Mouse (Mus musculus) ovary, postnatal 10 days (tissue): ENCODE data around the gene Myo15b.

ENCODE experiments used
- DNase-seq: peaks from one replicate; pipeline ENCODE4 v3.0.0; 2022; ENCODE audit warnings: low spot score

Myo15b gene

GRCm38 (mm10) chr11:115903384-115904230 is 45.4 kb downstream of the Myo15b start:
- no peak for DNase-seq

- no peak for DNase-seq
Observed at GRCm38 (mm10) chr11:115904231-115904955, 46.2 kb downstream of the Myo15b start.

- DNase-seq, result no peak
Observed at GRCm38 (mm10) chr11:115904956-115905790, 47.0 kb downstream of the Myo15b start.

- DNase-seq, result no peak
Observed at GRCm38 (mm10) chr11:115906116-115906515, 47.9 kb downstream of the Myo15b start.

- no peak for DNase-seq
Observed at GRCm38 (mm10) chr11:115906521-115906920, 48.3 kb downstream of the Myo15b start.

- no peak for DNase-seq
Observed at GRCm38 (mm10) chr11:115911134-115911561, 52.9 kb downstream of the Myo15b start.

- DNase-seq, result no peak
Observed at GRCm38 (mm10) chr11:115911632-115912376, 53.6 kb downstream of the Myo15b start, which contains the start of gene Smim6. TSS of gene Smim6 (plus strand) at chr11:115912017.

GRCm38 (mm10) chr11:115916579-115916978 is 58.4 kb downstream of the Myo15b start:
- no peak for DNase-seq

GRCm38 (mm10) chr11:115918637-115919036 is 60.4 kb downstream of the Myo15b start:
- no peak for DNase-seq

GRCm38 (mm10) chr11:115919073-115919472 is 60.9 kb downstream of the Myo15b start:
- no peak for DNase-seq

GRCm38 (mm10) chr11:115920110-115920818 is 62.1 kb downstream of the Myo15b start:
- DNase-seq, result no peak

GRCm38 (mm10) chr11:115921986-115922385 is 63.8 kb downstream of the Myo15b start:
- DNase-seq, result no peak

- no peak for DNase-seq
Observed at GRCm38 (mm10) chr11:115929031-115929430, 70.8 kb downstream of the Myo15b start.

- no peak for DNase-seq
Observed at GRCm38 (mm10) chr11:115929818-115930217, 71.6 kb downstream of the Myo15b start.

GRCm38 (mm10) chr11:115931235-115931634 is 73.0 kb downstream of the Myo15b start:
- no peak for DNase-seq

- peak; percentile 89 for DNase-seq
Observed at GRCm38 (mm10) chr11:115933108-115933746, 75.0 kb downstream of the Myo15b start, which contains the start of the genes Sap30bp and Recql5. TSS of gene Sap30bp (plus strand) at chr11:115933282. TSS of gene Recql5 (minus strand) at chr11:115933477.

- DNase-seq, result no peak
Observed at GRCm38 (mm10) chr11:115933747-115934110, 75.5 kb downstream of the Myo15b start.

GRCm38 (mm10) chr11:115939690-115940329 is 81.6 kb downstream of the Myo15b start:
- no peak for DNase-seq

- no peak for DNase-seq
Observed at GRCm38 (mm10) chr11:115941980-115942379, 83.8 kb downstream of the Myo15b start.
